8 mouse cellular contexts compared by ENCODE assay signal in the genomic region with DNA sequence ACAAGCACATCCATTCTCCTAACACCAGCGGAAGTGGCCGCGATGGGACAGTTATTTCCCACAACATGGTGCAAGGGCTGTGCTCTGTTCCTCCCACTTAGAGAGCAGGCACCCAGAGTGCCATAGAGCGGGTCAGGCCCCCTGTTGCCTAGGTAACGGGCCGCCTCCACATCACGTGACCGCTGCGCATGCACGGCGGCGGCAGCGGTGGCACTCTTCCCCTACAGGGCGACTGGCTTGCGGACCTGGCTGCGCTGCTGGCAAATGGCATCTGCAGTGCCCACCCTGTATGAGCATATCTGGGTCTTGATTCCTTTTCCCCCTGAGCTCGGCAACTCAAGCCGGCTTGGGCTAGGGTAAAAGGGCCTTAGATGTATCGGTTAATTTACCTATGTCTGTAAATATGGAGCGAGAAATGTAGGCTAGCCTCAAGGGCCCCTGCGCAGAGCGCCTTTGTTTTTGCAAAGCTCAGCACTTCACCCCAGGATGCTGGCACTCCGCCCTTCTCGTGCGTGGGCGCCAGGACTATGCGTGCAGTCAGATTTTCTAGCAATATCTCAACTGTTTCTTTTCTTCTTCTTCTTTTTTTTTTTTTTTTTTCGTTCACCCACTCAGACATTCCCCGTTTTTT. TPM values are rescaled to one million over a fixed set of nuclear protein-coding genes. Genes with fewer than 3 reads are reported as not detected.
DNase-seq lines count a peak whose midpoint lies in the region; ATAC-seq and TF ChIP-seq lines count a peak whose summit lies in the region.

No protein-coding gene starts in this region.

- peak; percentile 77 for DNase-seq in MEL-GATA-1-ER (ENCODE audit: extremely low read depth, low read depth)
- DNase-seq in cerebellum, adult 8-10 months = peak; percentile 93
- peak; percentile 89 for DNase-seq in forelimb bud, embryonic 11.5 days (ENCODE audit: low read depth, low spot score)
- peak; percentile 77 for DNase-seq in layer of hippocampus, adult 9-10 months (ENCODE audit: low spot score)
- peak; percentile 93 to 95 for DNase-seq in thymus, adult 18-20 months

- peak; percentile 81 to 91 for ATAC-seq in hematopoietic stem cell, adult 5-6 weeks (replicated peaks in 1 of 2; ENCODE audit: insufficient read depth in 1 of 2, low FRiP score in 2 of 2, low TSS enrichment in 1 of 2, low read depth in 1 of 2, poor library complexity in 2 of 2, severe bottlenecking in 2 of 2)
- peak; percentile 94 for ATAC-seq in lung, embryonic 15.5 days (ENCODE audit: borderline replicate concordance, extremely low read depth, low FRiP score, low TSS enrichment)

- H3K4me3 ChIP-seq in lung, embryonic 15.5 days = peak overlapping the region; percentile 45
- H3K4me3 ChIP-seq in olfactory bulb, adult 2 months (ENCODE audit: insufficient read depth, low read depth, low read length) = peak overlapping the region; percentile 44

- no peak for TF ChIP-seq CTCF in olfactory bulb, adult 2 months (IDR thresholded peaks at IDR 0.05; ENCODE audit: insufficient read depth, low read depth, low read length)

- peaks cover 53% of the 10 kb centered on the region for H3K4me1 ChIP-seq in lung, embryonic 15.5 days
- peaks cover 27% of the 10 kb centered on the region for H3K4me1 ChIP-seq in olfactory bulb, adult 2 months (ENCODE audit: control insufficient read depth, insufficient read depth, low read length)

- peak; percentile 92 for TF ChIP-seq POLR2A in olfactory bulb, adult 2 months (IDR thresholded peaks at IDR 0.05; ENCODE audit: insufficient read depth, low read depth, low read length)

- H3K27me3 ChIP-seq in lung, embryonic 15.5 days = no peaks in the 10 kb centered on the region

- H3K9me3 ChIP-seq in lung, embryonic 15.5 days = no peaks in the 10 kb centered on the region

- H3K36me3 ChIP-seq in lung, embryonic 15.5 days = no peaks in the 10 kb centered on the region

- peak overlapping the region; percentile 79 for H3K4me2 ChIP-seq in lung, embryonic 15.5 days

- H3K9ac ChIP-seq in lung, embryonic 15.5 days = peak overlapping the region; percentile 45

- 1% methylated on average over 29 of the region's 29 CpGs for WGBS in lung, embryonic 15.5 days
- under 1% methylated on average over 29 of the region's 29 CpGs for WGBS in olfactory bulb, adult 2 months

- peak overlapping the region; percentile 94 for H3K27ac ChIP-seq in lung, embryonic 15.5 days
- peak overlapping the region; percentile 87 for H3K27ac ChIP-seq in olfactory bulb, adult 2 months (ENCODE audit: insufficient read depth, low read depth, low read length)

RNA-seq across cellular contexts. Expression of gene Itpkb, which starts 35.0 kb away (rescaled TPM):
- 25.3 and 26.5 TPM in 2 replicates for total RNA-seq in hematopoietic stem cell, adult 5-6 weeks (2017)
- polyA plus RNA-seq in lung, embryonic 15.5 days (2015; fragmentation: Nextera tagmentation; extraction: Ambion mirVana) = 9.9 and 10.9 TPM in 2 replicates
- 73.3 and 86.9 TPM in 2 replicates for polyA plus RNA-seq in olfactory bulb, adult 2 months (2012; ENCODE audit: insufficient read depth, insufficient read length, low replicate concordance, missing spikeins)

Comparison
In these comparisons a context has a peak if more than half of its experiments do, and no peak if none do; other contexts are left out.
1. Peak in every context shown above with its lines: DNase-seq, ATAC-seq, H3K4me3 ChIP-seq and H3K27ac ChIP-seq.